ENCODE assay signal across 30 mouse cellular contexts in the genomic region with DNA sequence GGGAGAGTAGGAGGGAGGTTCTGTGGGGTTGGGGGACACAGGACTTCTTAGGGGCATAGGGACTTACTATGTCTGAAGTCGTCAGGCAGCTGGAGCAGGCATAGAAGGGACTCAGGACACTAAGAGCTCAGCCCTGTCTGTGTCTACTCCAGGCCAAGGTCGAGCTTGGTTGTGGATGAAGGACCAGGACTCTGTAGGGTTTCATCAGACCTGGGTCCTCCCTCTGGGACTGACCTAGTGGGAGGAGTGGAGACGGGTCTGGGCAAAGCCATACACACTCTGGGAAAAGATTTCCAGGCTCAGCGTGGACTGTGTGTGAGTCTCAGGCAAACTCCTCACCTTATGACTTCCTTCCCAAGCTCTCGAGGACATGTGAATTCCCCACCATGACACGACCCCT. TPM values are rescaled to one million over a fixed set of nuclear protein-coding genes. Genes with fewer than 3 reads are reported as not detected.
"Had no signal": no experiment of that assay in that cellular context is flagged by ENCODE, and none has a peak within 500 bp of the region (broad histone marks: within the 10 kb centered on the region; RNA-seq: fewer than 3 reads in every experiment).

No protein-coding gene starts in this region.

- DNase-seq: kidney, adult 2 months; kidney, postnatal 10 days; kidney, postnatal 36 days; layer of hippocampus, adult 9-11 months; liver; lung, adult 2 months; lung, postnatal 14 days; lung, postnatal 4 days; midbrain, embryonic 14.5 days; thymus, adult 18-20 months; thymus, postnatal 36 days had no signal

- H3K4me3 ChIP-seq: kidney, embryonic 15.5 days; limb, embryonic 10.5 days; limb, embryonic 13.5 days; liver, embryonic 15.5 days had no signal

- H3K9ac ChIP-seq: kidney, embryonic 15.5 days; limb, embryonic 13.5 days; liver, embryonic 15.5 days had no signal

- H3K27me3 ChIP-seq: kidney, embryonic 15.5 days; limb, embryonic 13.5 days; liver, embryonic 15.5 days had no signal

- H3K4me2 ChIP-seq: kidney, embryonic 15.5 days; limb, embryonic 13.5 days; liver, embryonic 15.5 days; midbrain, embryonic 11.5 days had no signal

- H3K9me3 ChIP-seq: kidney, embryonic 15.5 days; limb, embryonic 10.5 days; limb, embryonic 13.5 days; liver, embryonic 15.5 days had no signal

- H3K27ac ChIP-seq: kidney, embryonic 15.5 days; limb, embryonic 10.5 days; limb, embryonic 13.5 days; liver, embryonic 15.5 days had no signal

RNA-seq across cellular contexts. Expression of gene Gm21969, which starts 16.8 kb away (rescaled TPM):
- total RNA-seq: layer of hippocampus, postnatal 25 days; left cerebral cortex, postnatal 25 days; megakaryocyte progenitor cell, adult 5-6 weeks; megakaryocyte-erythroid progenitor cell, adult 5-6 weeks; midbrain, postnatal 0 days had no signal
- polyA plus RNA-seq: kidney, embryonic 15.5 days; limb, embryonic 10.5 days; limb, embryonic 13.5 days; liver, embryonic 15.5 days; lung, adult 2 months; midbrain, embryonic 11.5 days; midbrain, embryonic 14.5 days; midbrain, postnatal 0 days; neural tube, embryonic 11.5 days; neural tube, embryonic 14.5 days; small intestine, adult 2 months; stomach, embryonic 16.5 days; testis, adult 2 months had no signal

RNA-seq across cellular contexts. Expression of gene Tas1r2, which starts 33.6 kb away (rescaled TPM):
- total RNA-seq: layer of hippocampus, postnatal 25 days; left cerebral cortex, adult 18-20 months; left cerebral cortex, postnatal 25 days; megakaryocyte progenitor cell, adult 5-6 weeks; megakaryocyte-erythroid progenitor cell, adult 5-6 weeks; midbrain, postnatal 0 days had no signal
- polyA plus RNA-seq: kidney, embryonic 15.5 days; limb, embryonic 10.5 days; limb, embryonic 13.5 days; liver, embryonic 15.5 days; lung, embryonic 16.5 days; midbrain, embryonic 11.5 days; midbrain, embryonic 14.5 days; midbrain, postnatal 0 days; neural tube, embryonic 11.5 days; neural tube, embryonic 14.5 days; spleen, adult 2 months; stomach, embryonic 16.5 days; testis, adult 2 months; urinary bladder, adult 2 months had no signal
